Mouse (Mus musculus) spleen, postnatal 0 days (tissue): ENCODE results near the gene Corin. TPM values are rescaled to one million over a fixed set of nuclear protein-coding genes. Genes with fewer than 3 reads are reported as not detected.

Source experiments
- polyA plus RNA-seq: library from polyadenylated mRNA; unstranded; fragments of >200 nt; fragmentation: Nextera tagmentation; extraction: Ambion mirVana; gene quantifications from 2 replicates; pipeline ENCODE4 v1.2.1, GENCODE M21; 2015

The Corin gene
- polyA plus RNA-seq = 0.02 and 0.08 TPM in 2 replicates

GRCm38 (mm10) chr5:72503531-72504523, at the start of gene Corin:
TSS of gene Corin (minus strand) at chr5:72504473.

Other genes starting within 250 kb of the Corin start
- gene Nfxl1, start 55.2 kb upstream of the Corin start, polyA plus RNA-seq = 7.4 and 7.7 TPM in 2 replicates
- not detected in 2 replicates for gene Zar1, start 76.8 kb upstream of the Corin start, polyA plus RNA-seq
- not detected in 2 replicates for gene Gm5868, start 83.1 kb upstream of the Corin start, polyA plus RNA-seq
- not detected in 2 replicates for gene Cnga1, start 139.8 kb upstream of the Corin start, polyA plus RNA-seq
- gene Nipal1, start 143.3 kb upstream of the Corin start, polyA plus RNA-seq = 0.18 and 0.45 TPM in 2 replicates
- gene Txk, start 248.3 kb upstream of the Corin start, polyA plus RNA-seq = 0.72 and 0.81 TPM in 2 replicates